Mouse (Mus musculus): ENCODE measurements at regions not wholly inside any gene's neighbourhood (a gene's known extent, or its start where the extent isn't known, plus 50 kb on each side); places are given as distances from the start of the nearest gene placed in this dataset.

GRCm38 (mm10) chr2:114872272-114872671, 217.5 kb upstream of the Dph6 start:
- Histone ChIP-seq H3K4me1 (ENCODE audit: control insufficient read depth, insufficient read depth, low read length) (no peaks in the 10 kb centered on the region), H3K36me3 (ENCODE audit: control insufficient read depth, insufficient read depth, low read length) (no peaks in the 10 kb centered on the region), H3K27me3 (replicated peaks; ENCODE audit: control insufficient read depth, insufficient read depth, low read length) (no peaks in the 10 kb centered on the region), H3K27ac (ENCODE audit: insufficient read depth, low read depth, low read length) (no peak overlapping the region), H3K4me3 (ENCODE audit: insufficient read depth, low read depth, low read length) (no peak overlapping the region)
- 36% methylated on average over 7 of the region's 7 CpGs for WGBS
- DNase-seq, result no peak
- no peak for TF ChIP-seq POLR2A (IDR thresholded peaks at IDR 0.05; ENCODE audit: low read depth, low read length)
- TF ChIP-seq CTCF (conservative IDR thresholded peaks at IDR 0.05; ENCODE audit: insufficient read depth, insufficient read length, low read depth, low read length), result no peak

GRCm38 (mm10) chr2:114873090-114873489, 218.3 kb upstream of the Dph6 start:
- DNase-seq, result no peak
- H3K4me3 ChIP-seq (ENCODE audit: insufficient read depth, low read depth, low read length), result no peak overlapping the region
- no peak overlapping the region for H3K27ac ChIP-seq (ENCODE audit: insufficient read depth, low read depth, low read length)
- 51% methylated on average over 4 of the region's 4 CpGs for WGBS
- no peaks in the 10 kb centered on the region for H3K36me3 ChIP-seq (ENCODE audit: control insufficient read depth, insufficient read depth, low read length)
- H3K4me1 ChIP-seq (ENCODE audit: control insufficient read depth, insufficient read depth, low read length), result no peaks in the 10 kb centered on the region
- H3K27me3 ChIP-seq (replicated peaks; ENCODE audit: control insufficient read depth, insufficient read depth, low read length), result no peaks in the 10 kb centered on the region
- TF ChIP-seq POLR2A (IDR thresholded peaks at IDR 0.05; ENCODE audit: low read depth, low read length), result no peak
- TF ChIP-seq CTCF (conservative IDR thresholded peaks at IDR 0.05; ENCODE audit: insufficient read depth, insufficient read length, low read depth, low read length), result no peak

DNA sequence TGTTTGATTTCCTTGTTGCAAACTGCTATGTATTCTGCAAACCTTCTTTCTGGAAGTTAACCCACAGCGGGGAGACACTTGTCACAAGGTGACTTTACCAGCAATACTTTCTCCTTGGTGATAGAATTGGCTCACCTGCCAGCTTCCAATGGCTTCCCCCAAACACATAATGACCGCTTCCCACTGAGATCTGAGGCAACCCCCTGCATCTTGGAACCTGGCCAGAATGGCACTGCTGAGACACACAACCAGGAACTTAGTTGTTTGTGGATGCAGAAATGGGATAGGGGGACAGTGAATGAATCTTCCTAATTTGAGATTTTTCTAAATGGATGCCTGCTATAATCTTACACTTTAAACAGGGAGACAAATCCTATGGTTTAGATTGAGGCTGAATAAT, 224.3 kb upstream of the Dph6 start:
- no peak for DNase-seq
- Histone ChIP-seq H3K36me3 (ENCODE audit: control insufficient read depth, insufficient read depth, low read length) (no peaks in the 10 kb centered on the region), H3K4me3 (ENCODE audit: insufficient read depth, low read depth, low read length) (no peak overlapping the region), H3K27ac (ENCODE audit: insufficient read depth, low read depth, low read length) (no peak overlapping the region), H3K4me1 (ENCODE audit: control insufficient read depth, insufficient read depth, low read length) (no peaks in the 10 kb centered on the region), H3K27me3 (replicated peaks; ENCODE audit: control insufficient read depth, insufficient read depth, low read length) (no peaks in the 10 kb centered on the region)
- 79% methylated on average over 2 of the region's 2 CpGs for WGBS
- TF ChIP-seq POLR2A (IDR thresholded peaks at IDR 0.05; ENCODE audit: low read depth, low read length) (no peak), CTCF (conservative IDR thresholded peaks at IDR 0.05; ENCODE audit: insufficient read depth, insufficient read length, low read depth, low read length) (no peak)

- 92% methylated on average over 2 of the region's 2 CpGs for WGBS
- Histone ChIP-seq H3K4me3 (ENCODE audit: insufficient read depth, low read depth, low read length) (no peak overlapping the region), H3K4me1 (ENCODE audit: control insufficient read depth, insufficient read depth, low read length) (no peaks in the 10 kb centered on the region), H3K27ac (ENCODE audit: insufficient read depth, low read depth, low read length) (no peak overlapping the region), H3K27me3 (replicated peaks; ENCODE audit: control insufficient read depth, insufficient read depth, low read length) (no peaks in the 10 kb centered on the region), H3K36me3 (ENCODE audit: control insufficient read depth, insufficient read depth, low read length) (no peaks in the 10 kb centered on the region)
- no peak for DNase-seq
- TF ChIP-seq POLR2A (IDR thresholded peaks at IDR 0.05; ENCODE audit: low read depth, low read length) (no peak), CTCF (conservative IDR thresholded peaks at IDR 0.05; ENCODE audit: insufficient read depth, insufficient read length, low read depth, low read length) (no peak)
Observed at GRCm38 (mm10) chr2:114879784-114880183, 225.0 kb upstream of the Dph6 start.

- no peaks in the 10 kb centered on the region for H3K4me1 ChIP-seq (ENCODE audit: control insufficient read depth, insufficient read depth, low read length)
- no peak for DNase-seq
- no peaks in the 10 kb centered on the region for H3K27me3 ChIP-seq (replicated peaks; ENCODE audit: control insufficient read depth, insufficient read depth, low read length)
- no peak for TF ChIP-seq CTCF (conservative IDR thresholded peaks at IDR 0.05; ENCODE audit: insufficient read depth, insufficient read length, low read depth, low read length)
- no peak for TF ChIP-seq POLR2A (IDR thresholded peaks at IDR 0.05; ENCODE audit: low read depth, low read length)
- 88% methylated on average over 2 of the region's 2 CpGs for WGBS
- no peak overlapping the region for H3K4me3 ChIP-seq (ENCODE audit: insufficient read depth, low read depth, low read length)
- no peak overlapping the region for H3K27ac ChIP-seq (ENCODE audit: insufficient read depth, low read depth, low read length)
- H3K36me3 ChIP-seq (ENCODE audit: control insufficient read depth, insufficient read depth, low read length), result no peaks in the 10 kb centered on the region
Observed at GRCm38 (mm10) chr2:114885734-114886260, 231.0 kb upstream of the Dph6 start.

GRCm38 (mm10) chr2:114898812-114899211, 244.0 kb upstream of the Dph6 start:
- no peaks in the 10 kb centered on the region for H3K27me3 ChIP-seq (replicated peaks; ENCODE audit: control insufficient read depth, insufficient read depth, low read length)
- H3K27ac ChIP-seq (ENCODE audit: insufficient read depth, low read depth, low read length), result no peak overlapping the region
- 77% methylated on average over 2 of the region's 2 CpGs for WGBS
- TF ChIP-seq CTCF (conservative IDR thresholded peaks at IDR 0.05; ENCODE audit: insufficient read depth, insufficient read length, low read depth, low read length) (no peak), POLR2A (IDR thresholded peaks at IDR 0.05; ENCODE audit: low read depth, low read length) (no peak)
- no peaks in the 10 kb centered on the region for H3K36me3 ChIP-seq (ENCODE audit: control insufficient read depth, insufficient read depth, low read length)
- H3K4me3 ChIP-seq (ENCODE audit: insufficient read depth, low read depth, low read length), result no peak overlapping the region
- no peaks in the 10 kb centered on the region for H3K4me1 ChIP-seq (ENCODE audit: control insufficient read depth, insufficient read depth, low read length)
- DNase-seq, result no peak

GRCm38 (mm10) chr2:114911845-114912500, 257.2 kb upstream of the Dph6 start:
- 35% methylated on average over 7 of the region's 7 CpGs for WGBS
- no peak for TF ChIP-seq POLR2A (IDR thresholded peaks at IDR 0.05; ENCODE audit: low read depth, low read length)
- no peak for DNase-seq
- Histone ChIP-seq H3K27ac (ENCODE audit: insufficient read depth, low read depth, low read length) (no peak overlapping the region), H3K4me1 (ENCODE audit: control insufficient read depth, insufficient read depth, low read length) (no peaks in the 10 kb centered on the region), H3K4me3 (ENCODE audit: insufficient read depth, low read depth, low read length) (no peak overlapping the region), H3K36me3 (ENCODE audit: control insufficient read depth, insufficient read depth, low read length) (no peaks in the 10 kb centered on the region), H3K27me3 (replicated peaks; ENCODE audit: control insufficient read depth, insufficient read depth, low read length) (no peaks in the 10 kb centered on the region)
